Mouse (Mus musculus): ENCODE data around the gene Ppard. TPM values are rescaled to one million over a fixed set of nuclear protein-coding genes. Genes with fewer than 3 reads are reported as not detected.

Gene Ppard
- polyA plus RNA-seq (2015; fragmentation: Nextera tagmentation; extraction: Ambion mirVana) = 0.66 and 0.73 TPM in 2 replicates

DNA sequence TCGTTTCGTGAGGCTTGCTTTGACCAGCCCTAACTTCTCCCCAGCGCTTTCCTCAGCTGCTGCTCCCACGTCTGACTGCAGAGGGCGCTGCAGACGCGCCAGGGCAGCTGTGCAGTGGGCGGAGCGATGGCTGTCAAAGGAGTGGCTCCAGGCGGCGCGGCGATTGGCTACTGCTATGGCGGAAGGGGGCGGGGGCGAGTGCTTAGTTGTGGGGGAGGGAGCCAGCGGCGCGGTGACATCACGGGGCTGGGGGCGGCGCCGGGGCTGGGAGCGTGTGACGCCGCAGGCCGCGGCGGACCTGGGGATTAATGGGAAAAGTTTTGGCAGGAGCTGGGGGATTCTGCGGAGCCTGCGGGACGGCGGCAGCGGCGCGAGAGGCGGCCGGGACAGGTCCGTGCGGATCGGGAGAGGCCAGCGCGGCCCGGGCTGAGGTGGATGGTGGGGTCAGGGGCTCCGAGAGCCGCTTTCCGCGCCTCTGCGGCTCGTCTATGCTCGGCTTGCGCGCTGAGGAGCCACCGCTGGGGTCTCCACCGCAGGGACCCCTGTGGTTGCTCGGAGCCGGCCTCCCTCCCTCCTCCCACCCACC, at the start of gene Ppard:
Gene Ppard (plus strand): TSS at position 226 of the 586 bp plus-strand sequence.
- H3K9me3 ChIP-seq (ENCODE audit: low read length) = no peaks in the 10 kb centered on the region
- H3K27ac ChIP-seq (ENCODE audit: low read depth) = peak within 1 kb of the TSS; percentile 91
- DNase-seq = peak; percentile 99
- TF ChIP-seq EP300 (IDR thresholded peaks at IDR 0.05; ENCODE audit: low read depth) (no peak), CTCF (IDR thresholded peaks at IDR 0.05; ENCODE audit: low read depth) (peak; percentile 100)
- peaks cover 27% of the 10 kb centered on the region for H3K4me1 ChIP-seq (ENCODE audit: insufficient read depth)
- peak within 1 kb of the TSS; percentile 95 for H3K9ac ChIP-seq (replicated peaks)
- peaks cover 9% of the 10 kb centered on the region; the same call in 1 of the 2 replicates for H3K36me3 ChIP-seq (replicated peaks; ENCODE audit: insufficient read depth, low read length)
- peak within 1 kb of the TSS; percentile 95 for H3K4me3 ChIP-seq (ENCODE audit: low read depth, low read length)
- peak within 1 kb of the TSS; percentile 98 for H3K4me2 ChIP-seq (ENCODE audit: low read depth, low read length)
- 1% methylated on average over 40 of the region's 57 CpGs for WGBS (ENCODE audit: insufficient replicate concordance)
- ATAC-seq = peak; percentile 98
- no peaks in the 10 kb centered on the region for H3K27me3 ChIP-seq (ENCODE audit: insufficient read depth, low read length)

DNA sequence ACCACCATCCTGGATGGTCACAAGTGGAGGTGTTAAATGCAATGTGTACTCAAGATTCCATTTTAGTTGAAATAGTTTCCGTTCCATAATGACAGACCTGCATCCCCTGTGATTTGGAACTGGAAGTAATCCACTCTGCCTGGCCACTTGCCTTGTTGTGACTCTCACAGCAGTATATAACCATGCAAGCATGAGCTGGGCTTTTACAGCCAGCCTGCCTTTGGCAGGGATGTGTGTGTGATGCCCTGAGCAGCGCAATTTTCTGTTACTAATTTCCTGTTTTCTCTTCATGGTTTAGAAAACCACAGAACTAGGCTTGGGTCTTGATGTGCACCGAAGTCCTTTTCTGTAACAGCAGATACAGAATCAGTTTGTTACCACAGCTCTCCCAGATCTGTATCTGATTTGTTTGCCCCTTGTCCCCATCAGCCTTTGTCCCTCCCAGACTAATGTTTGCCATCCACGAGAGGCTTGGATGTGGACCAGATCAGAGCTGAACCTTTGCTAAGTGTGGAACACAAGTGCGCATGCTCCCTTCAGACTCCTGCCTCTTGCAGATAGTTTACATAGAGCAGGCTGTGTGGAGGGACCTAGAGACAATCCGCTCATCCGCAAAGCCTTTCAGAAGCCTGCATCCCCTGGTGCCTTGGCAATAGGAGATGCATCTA, 47.4 kb upstream of the Ppard start:
- Histone ChIP-seq H3K36me3 (replicated peaks; ENCODE audit: insufficient read depth, low read length) (peaks cover 2% of the 10 kb centered on the region; the same call in 1 of the 2 replicates), H3K4me2 (ENCODE audit: low read depth, low read length) (peak overlapping the region; percentile 47), H3K9ac (replicated peaks) (no peak overlapping the region; the same call in 1 of the 2 replicates), H3K9me3 (ENCODE audit: low read length) (no peaks in the 10 kb centered on the region), H3K4me3 (ENCODE audit: low read depth, low read length) (no peak overlapping the region), H3K27ac (ENCODE audit: low read depth) (no peak overlapping the region), H3K4me1 (ENCODE audit: insufficient read depth) (peaks cover 46% of the 10 kb centered on the region), H3K27me3 (ENCODE audit: insufficient read depth, low read length) (no peaks in the 10 kb centered on the region)
- TF ChIP-seq EP300 (IDR thresholded peaks at IDR 0.05; ENCODE audit: low read depth) (no peak), CTCF (IDR thresholded peaks at IDR 0.05; ENCODE audit: low read depth) (no peak)
- ATAC-seq = peak; percentile 84
- DNase-seq = peak; percentile 65
- 42% methylated on average over 7 of the region's 7 CpGs for WGBS (ENCODE audit: insufficient replicate concordance)

- no peak overlapping the region for H3K4me2 ChIP-seq (ENCODE audit: low read depth, low read length)
- H3K36me3 ChIP-seq (replicated peaks; ENCODE audit: insufficient read depth, low read length) = peaks cover 6% of the 10 kb centered on the region
- H3K9ac ChIP-seq (replicated peaks) = no peak overlapping the region
- H3K9me3 ChIP-seq (ENCODE audit: low read length) = no peaks in the 10 kb centered on the region
- WGBS (ENCODE audit: insufficient replicate concordance) = 75% methylated on average over 5 of the region's 5 CpGs
- DNase-seq (no peak), ATAC-seq (no peak)
- TF ChIP-seq EP300 (IDR thresholded peaks at IDR 0.05; ENCODE audit: low read depth) (no peak), CTCF (IDR thresholded peaks at IDR 0.05; ENCODE audit: low read depth) (no peak)
- no peak overlapping the region for H3K4me3 ChIP-seq (ENCODE audit: low read depth, low read length)
- H3K27me3 ChIP-seq (ENCODE audit: insufficient read depth, low read length) = no peaks in the 10 kb centered on the region
- H3K27ac ChIP-seq (ENCODE audit: low read depth) = no peak overlapping the region
- peaks cover 26% of the 10 kb centered on the region for H3K4me1 ChIP-seq (ENCODE audit: insufficient read depth)
These were observed 44.2 kb upstream of the Ppard start for GRCm38 (mm10) chr17:28188313-28188712.

DNA sequence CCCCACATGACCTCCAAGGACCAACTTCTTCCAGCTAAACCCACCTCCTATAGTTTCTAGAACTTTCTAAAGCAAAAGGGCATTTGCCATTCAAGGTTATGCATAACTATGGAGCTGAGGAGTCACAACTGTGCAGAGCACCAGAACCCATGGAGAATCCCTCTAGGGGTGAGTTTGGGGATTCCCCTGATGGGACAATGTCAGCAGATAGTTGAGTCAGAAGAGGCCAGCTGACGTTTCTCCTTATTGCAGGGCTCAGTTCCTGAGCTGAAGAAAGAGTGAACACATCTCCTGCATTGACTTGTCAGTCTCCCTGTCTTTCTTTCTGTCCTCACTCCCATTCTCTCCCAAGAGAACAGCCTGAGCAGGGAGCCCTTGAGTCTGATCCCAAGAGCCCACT, 39.7 kb upstream of the Ppard start:
- Histone ChIP-seq H3K9ac (replicated peaks) (no peak overlapping the region), H3K27me3 (ENCODE audit: insufficient read depth, low read length) (no peaks in the 10 kb centered on the region), H3K4me3 (ENCODE audit: low read depth, low read length) (no peak overlapping the region), H3K9me3 (ENCODE audit: low read length) (no peaks in the 10 kb centered on the region), H3K4me2 (ENCODE audit: low read depth, low read length) (no peak overlapping the region), H3K27ac (ENCODE audit: low read depth) (no peak overlapping the region), H3K36me3 (replicated peaks; ENCODE audit: insufficient read depth, low read length) (peaks cover 6% of the 10 kb centered on the region), H3K4me1 (ENCODE audit: insufficient read depth) (no peaks in the 10 kb centered on the region)
- no peak for ATAC-seq
- TF ChIP-seq EP300 (IDR thresholded peaks at IDR 0.05; ENCODE audit: low read depth) = no peak
- 0 out of 2 replicates have a peak, but pooled peaks have one; percentile 1 for TF ChIP-seq CTCF (IDR thresholded peaks at IDR 0.05; ENCODE audit: low read depth)
- whole genome bisulfite sequencing (ENCODE audit: insufficient replicate concordance) = 46% methylated on average over 1 of the region's 1 CpGs
- no peak for DNase-seq

- ATAC-seq = no peak
- H3K27me3 ChIP-seq (ENCODE audit: insufficient read depth, low read length) = no peaks in the 10 kb centered on the region
- TF ChIP-seq CTCF (IDR thresholded peaks at IDR 0.05; ENCODE audit: low read depth) = no peak
- no peak for TF ChIP-seq EP300 (IDR thresholded peaks at IDR 0.05; ENCODE audit: low read depth)
- no peak for DNase-seq
- H3K9me3 ChIP-seq (ENCODE audit: low read length) = no peaks in the 10 kb centered on the region
- WGBS (ENCODE audit: insufficient replicate concordance) = 72% methylated on average over 3 of the region's 3 CpGs
- no peaks in the 10 kb centered on the region for H3K4me1 ChIP-seq (ENCODE audit: insufficient read depth)
- no peak overlapping the region for H3K4me3 ChIP-seq (ENCODE audit: low read depth, low read length)
- no peak overlapping the region for H3K9ac ChIP-seq (replicated peaks)
- H3K27ac ChIP-seq (ENCODE audit: low read depth) = no peak overlapping the region
- no peak overlapping the region for H3K4me2 ChIP-seq (ENCODE audit: low read depth, low read length)
- H3K36me3 ChIP-seq (replicated peaks; ENCODE audit: insufficient read depth, low read length) = peaks cover 9% of the 10 kb centered on the region
These were observed 38.9 kb upstream of the Ppard start for GRCm38 (mm10) chr17:28193559-28193958.

DNA sequence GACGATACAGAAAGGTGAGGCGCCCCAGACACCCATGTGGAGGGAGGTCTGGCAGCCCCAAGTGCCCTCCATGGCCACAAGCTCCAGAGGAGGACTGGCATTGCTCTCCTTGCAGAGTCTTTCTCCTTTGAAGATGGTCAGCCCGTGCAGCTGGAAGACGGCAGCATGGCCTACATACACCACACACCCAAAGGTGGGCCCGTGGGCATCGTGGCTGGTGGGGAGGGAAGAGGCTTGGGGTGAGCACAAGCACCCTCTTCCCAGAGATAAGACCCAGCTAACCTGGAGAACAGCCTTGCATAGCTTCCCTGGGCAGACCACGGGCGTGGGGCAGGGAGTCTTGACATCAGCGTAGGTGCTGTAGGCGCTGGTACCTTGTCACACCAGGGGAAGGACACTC, 37.5 kb upstream of the Ppard start:
- H3K4me2 ChIP-seq (ENCODE audit: low read depth, low read length) = no peak overlapping the region
- no peak overlapping the region for H3K27ac ChIP-seq (ENCODE audit: low read depth)
- H3K36me3 ChIP-seq (replicated peaks; ENCODE audit: insufficient read depth, low read length) = peaks cover 12% of the 10 kb centered on the region
- ATAC-seq = no peak
- no peak for TF ChIP-seq CTCF (IDR thresholded peaks at IDR 0.05; ENCODE audit: low read depth)
- TF ChIP-seq EP300 (IDR thresholded peaks at IDR 0.05; ENCODE audit: low read depth) = no peak
- H3K9me3 ChIP-seq (ENCODE audit: low read length) = no peaks in the 10 kb centered on the region
- no peak overlapping the region for H3K4me3 ChIP-seq (ENCODE audit: low read depth, low read length)
- no peaks in the 10 kb centered on the region for H3K4me1 ChIP-seq (ENCODE audit: insufficient read depth)
- DNase-seq = no peak
- 78% methylated on average over 10 of the region's 10 CpGs for WGBS (ENCODE audit: insufficient replicate concordance)
- no peak overlapping the region for H3K9ac ChIP-seq (replicated peaks)
- no peaks in the 10 kb centered on the region for H3K27me3 ChIP-seq (ENCODE audit: insufficient read depth, low read length)
